Mouse (Mus musculus): ENCODE data around the gene Olfr813.
"Not testable (repeated sequence)": the region's sequence is repeated elsewhere in the genome, so short reads cannot be mapped to it uniquely, and the experiment has no call there.

DNA sequence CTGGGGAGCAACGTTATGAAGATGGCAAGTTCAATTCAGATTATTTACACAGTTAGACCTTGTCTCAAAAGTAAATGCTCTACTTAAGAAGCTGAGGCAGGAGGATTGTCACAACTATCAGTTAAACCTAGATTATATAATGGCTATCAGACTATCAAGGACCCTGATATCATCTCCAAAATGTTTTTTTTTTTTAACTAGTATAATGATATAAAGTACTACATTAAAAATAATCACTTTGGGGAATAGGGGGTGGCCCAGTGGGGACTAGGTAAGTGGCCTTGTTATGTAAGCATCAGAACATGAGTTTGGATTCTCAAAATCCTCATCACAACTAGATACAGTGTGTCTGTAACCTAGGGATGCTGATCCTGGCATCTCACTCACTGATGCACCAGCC is 24.6 kb downstream of the Olfr813 start, which contains the start of gene Olfr814:
- not testable (repeated sequence) for TF ChIP-seq CTCF (conservative IDR thresholded peaks at IDR 0.05; ENCODE audit: low read length); NANOG (IDR thresholded peaks at IDR 0.05; ENCODE audit: borderline replicate concordance, low read length)
